Mouse (Mus musculus): ENCODE measurements around the gene Zfp746. TPM values are rescaled to one million over a fixed set of nuclear protein-coding genes. Genes with fewer than 3 reads are reported as not detected.
"Not testable (repeated sequence)": the region's sequence is repeated elsewhere in the genome, so short reads cannot be mapped to it uniquely, and the experiment has no call there.

The Zfp746 gene
- polyA plus RNA-seq (2016; fragmentation: Nextera tagmentation; extraction: Ambion mirVana): 19.1 and 19.3 TPM in 2 replicates

GRCm38 (mm10) chr6:48086471-48086878 lies at the start of gene Zfp746:
Gene Zfp746 (minus strand): TSS chr6:48086593.
- Histone ChIP-seq H3K36me3 (peaks cover 28% of the 10 kb centered on the region), H3K4me3 (peak within 1 kb of the TSS; percentile 76), H3K27me3 (ENCODE audit: low read depth, poor library complexity, severe bottlenecking) (no peaks in the 10 kb centered on the region; the same call in 1 of the 2 replicates), H3K9me3 (replicated peaks) (no peaks in the 10 kb centered on the region), H3K4me1 (peaks cover 18% of the 10 kb centered on the region), H3K27ac (replicated peaks) (peak within 1 kb of the TSS; percentile 96)
- WGBS: under 1% methylated on average over 53 of the region's 53 CpGs
- peak; percentile 90 for DNase-seq (ENCODE audit: low spot score)

- peak; percentile 37 for DNase-seq (ENCODE audit: low spot score)
- H3K27ac ChIP-seq (replicated peaks); H3K36me3 ChIP-seq; H3K4me3 ChIP-seq; H3K27me3 ChIP-seq (ENCODE audit: low read depth, poor library complexity, severe bottlenecking); H3K9me3 ChIP-seq (replicated peaks); H3K4me1 ChIP-seq: not testable (repeated sequence)
- 82% methylated on average over 4 of the region's 4 CpGs for WGBS
Observed at GRCm38 (mm10) chr6:48121092-48121491, 34.7 kb upstream of the Zfp746 start.

- Histone ChIP-seq H3K4me1 (no peaks in the 10 kb centered on the region), H3K27ac (replicated peaks) (no peak overlapping the region), H3K4me3 (no peak overlapping the region), H3K36me3 (no peaks in the 10 kb centered on the region), H3K9me3 (replicated peaks) (no peaks in the 10 kb centered on the region; the same call in 1 of the 2 replicates), H3K27me3 (ENCODE audit: low read depth, poor library complexity, severe bottlenecking) (no peaks in the 10 kb centered on the region)
- 85% methylated on average over 3 of the region's 3 CpGs for WGBS
- DNase-seq (ENCODE audit: low spot score): no peak
Observed at GRCm38 (mm10) chr6:48116036-48116435, 29.6 kb upstream of the Zfp746 start.

- Histone ChIP-seq H3K27ac (replicated peaks) (no peak overlapping the region), H3K36me3 (peaks cover 22% of the 10 kb centered on the region), H3K4me1 (peaks cover 18% of the 10 kb centered on the region), H3K9me3 (replicated peaks) (no peaks in the 10 kb centered on the region), H3K27me3 (ENCODE audit: low read depth, poor library complexity, severe bottlenecking) (no peaks in the 10 kb centered on the region; the same call in 1 of the 2 replicates), H3K4me3 (peak overlapping the region; percentile 76)
- 41% methylated on average over 14 of the region's 14 CpGs for WGBS
- no peak for DNase-seq (ENCODE audit: low spot score)
Observed at GRCm38 (mm10) chr6:48086957-48087715, 743 bp upstream of the Zfp746 start.

GRCm38 (mm10) chr6:48085521-48086404 lies 630 bp downstream of the Zfp746 start:
- Histone ChIP-seq H3K36me3 (peaks cover 35% of the 10 kb centered on the region), H3K4me3 (peak overlapping the region; percentile 76), H3K9me3 (replicated peaks) (no peaks in the 10 kb centered on the region), H3K27me3 (ENCODE audit: low read depth, poor library complexity, severe bottlenecking) (no peaks in the 10 kb centered on the region; the same call in 1 of the 2 replicates), H3K4me1 (peaks cover 18% of the 10 kb centered on the region), H3K27ac (replicated peaks) (peak overlapping the region; percentile 96)
- DNase-seq (ENCODE audit: low spot score): peak; percentile 69
- 4% methylated on average over 53 of the region's 72 CpGs for WGBS

- Histone ChIP-seq H3K36me3 (peaks cover 55% of the 10 kb centered on the region), H3K27ac (replicated peaks) (no peak overlapping the region), H3K9me3 (replicated peaks) (no peaks in the 10 kb centered on the region), H3K4me1 (peaks cover 18% of the 10 kb centered on the region), H3K27me3 (ENCODE audit: low read depth, poor library complexity, severe bottlenecking) (no peaks in the 10 kb centered on the region; the same call in 1 of the 2 replicates), H3K4me3 (no peak overlapping the region)
- DNase-seq (ENCODE audit: low spot score): no peak
- WGBS: 94% methylated on average over 6 of the region's 6 CpGs
Observed at GRCm38 (mm10) chr6:48083733-48084191, 2.6 kb downstream of the Zfp746 start.

- Histone ChIP-seq H3K4me3 (no peak overlapping the region), H3K36me3 (peaks cover 74% of the 10 kb centered on the region), H3K4me1 (peaks cover 18% of the 10 kb centered on the region), H3K27me3 (ENCODE audit: low read depth, poor library complexity, severe bottlenecking) (no peaks in the 10 kb centered on the region), H3K27ac (replicated peaks) (no peak overlapping the region), H3K9me3 (replicated peaks) (no peaks in the 10 kb centered on the region)
- no peak for DNase-seq (ENCODE audit: low spot score)
- over 99% methylated on average over 3 of the region's 3 CpGs for WGBS
Observed at GRCm38 (mm10) chr6:48081952-48082351, 4.4 kb downstream of the Zfp746 start.

- Histone ChIP-seq H3K27ac (replicated peaks) (no peak overlapping the region), H3K9me3 (replicated peaks) (no peaks in the 10 kb centered on the region), H3K36me3 (peaks cover 83% of the 10 kb centered on the region), H3K4me1 (peaks cover 16% of the 10 kb centered on the region), H3K27me3 (ENCODE audit: low read depth, poor library complexity, severe bottlenecking) (no peaks in the 10 kb centered on the region), H3K4me3 (no peak overlapping the region)
- DNase-seq (ENCODE audit: low spot score): no peak
- 97% methylated on average over 5 of the region's 5 CpGs for WGBS
Observed at GRCm38 (mm10) chr6:48081021-48081420, 5.4 kb downstream of the Zfp746 start.

- H3K4me1 ChIP-seq: no peaks in the 10 kb centered on the region
- no peaks in the 10 kb centered on the region for H3K9me3 ChIP-seq (replicated peaks)
- no peaks in the 10 kb centered on the region for H3K27me3 ChIP-seq (ENCODE audit: low read depth, poor library complexity, severe bottlenecking)
- WGBS: 88% methylated on average over 5 of the region's 5 CpGs
- no peak overlapping the region for H3K27ac ChIP-seq (replicated peaks)
- no peak for DNase-seq (ENCODE audit: low spot score)
- no peak overlapping the region for H3K4me3 ChIP-seq
- H3K36me3 ChIP-seq: peaks cover 83% of the 10 kb centered on the region
Observed at GRCm38 (mm10) chr6:48073316-48073715, 13.1 kb downstream of the Zfp746 start.

GRCm38 (mm10) chr6:48067492-48067891 lies 18.9 kb downstream of the Zfp746 start:
- 90% methylated on average over 3 of the region's 3 CpGs for WGBS
- Histone ChIP-seq H3K36me3 (peaks cover 83% of the 10 kb centered on the region), H3K4me1 (no peaks in the 10 kb centered on the region), H3K4me3 (no peak overlapping the region), H3K27ac (replicated peaks) (no peak overlapping the region), H3K27me3 (ENCODE audit: low read depth, poor library complexity, severe bottlenecking) (no peaks in the 10 kb centered on the region), H3K9me3 (replicated peaks) (no peaks in the 10 kb centered on the region)
- DNase-seq (ENCODE audit: low spot score): no peak

- WGBS: 95% methylated on average over 6 of the region's 6 CpGs
- Histone ChIP-seq H3K27me3 (ENCODE audit: low read depth, poor library complexity, severe bottlenecking) (no peaks in the 10 kb centered on the region), H3K36me3 (peaks cover 87% of the 10 kb centered on the region), H3K4me3 (no peak overlapping the region), H3K4me1 (no peaks in the 10 kb centered on the region), H3K27ac (replicated peaks) (no peak overlapping the region), H3K9me3 (replicated peaks) (no peaks in the 10 kb centered on the region)
- no peak for DNase-seq (ENCODE audit: low spot score)
Observed at GRCm38 (mm10) chr6:48065587-48066075, 20.8 kb downstream of the Zfp746 start.

- no peak for DNase-seq (ENCODE audit: low spot score)
- peaks cover 84% of the 10 kb centered on the region for H3K36me3 ChIP-seq
- H3K27ac ChIP-seq (replicated peaks): no peak overlapping the region
- 94% methylated on average over 14 of the region's 14 CpGs for WGBS
- no peaks in the 10 kb centered on the region for H3K4me1 ChIP-seq
- H3K9me3 ChIP-seq (replicated peaks): no peaks in the 10 kb centered on the region
- no peak overlapping the region for H3K4me3 ChIP-seq
- H3K27me3 ChIP-seq (ENCODE audit: low read depth, poor library complexity, severe bottlenecking): no peaks in the 10 kb centered on the region
Observed at GRCm38 (mm10) chr6:48064451-48064850, 21.9 kb downstream of the Zfp746 start.

Measured in midbrain, embryonic 10.5 days (tissue).